Mouse (Mus musculus) embryonic fibroblast, embryonic 13.5 days (primary cell): Measurements from ENCODE around the gene Ctnna2. TPM values are rescaled to one million over a fixed set of nuclear protein-coding genes. Genes with fewer than 3 reads are reported as not detected.

Experiments used
- H3K27ac ChIP-seq: 2 replicates; pipeline ENCODE4 v1.5.1; 2012; ENCODE audit warnings: low read length, control low read depth, inconsistent platforms; ENCODE audit not compliant: insufficient read depth
- H3K4me1 ChIP-seq: 2 replicates; pipeline ENCODE4 v1.6.1; 2011; ENCODE audit warnings: low read length; ENCODE audit not compliant: control insufficient read depth, insufficient read depth
- H3K4me3 ChIP-seq: 2 replicates; pipeline ENCODE4 v1.5.1; 2011; ENCODE audit warnings: mild to moderate bottlenecking, control low read depth, low read length; ENCODE audit not compliant: insufficient read depth
- CTCF ChIP-seq: IDR thresholded peaks from 2 replicates; pipeline ENCODE4 v1.5.1; 2011; ENCODE audit warnings: mild to moderate bottlenecking, control low read depth, low read length, moderate library complexity, borderline replicate concordance; ENCODE audit not compliant: insufficient read depth
- POLR2A ChIP-seq: IDR thresholded peaks from 2 replicates; pipeline ENCODE4 v1.6.1; 2011; ENCODE audit warnings: low read depth, mild to moderate bottlenecking, control low read depth, low read length, moderate library complexity
- polyA plus RNA-seq: library from polyadenylated mRNA; stranded (reverse); fragments of >200 nt; gene quantifications from 2 replicates; pipeline ENCODE4 v1.2.4, GENCODE M21; 2011; ENCODE audit warnings: low read depth; ENCODE audit not compliant: missing spikeins, insufficient read length

Gene Ctnna2
- polyA plus RNA-seq, 1 experiment: 7.5 TPM

- Histone ChIP-seq H3K4me3 (no peak overlapping the region), H3K4me1 (no peaks in the 10 kb centered on the region), H3K27ac (no peak overlapping the region)
- TF ChIP-seq POLR2A (no peak), CTCF (no peak)
These were observed 1071.4 kb downstream of the Ctnna2 start for GRCm38 (mm10) chr6:76908086-76908485.

DNA sequence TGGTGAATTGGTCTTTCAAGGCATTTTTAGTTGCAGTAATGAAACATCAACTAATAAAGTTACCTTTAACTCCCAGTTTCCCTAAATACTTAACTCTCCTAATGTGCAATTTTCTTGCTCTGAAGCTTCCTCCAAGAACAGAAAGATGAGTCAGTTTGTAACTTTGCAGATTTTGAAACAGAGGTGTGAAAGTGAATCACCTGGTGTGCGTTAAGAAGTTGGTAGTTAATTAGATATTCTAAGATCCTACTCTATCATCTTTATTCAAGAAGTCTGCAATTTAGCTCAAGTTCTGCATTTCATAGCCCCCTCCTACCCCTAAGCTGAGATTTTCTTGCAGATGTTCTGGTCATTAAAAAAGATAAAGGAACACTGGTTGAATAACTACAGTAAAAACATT lies 1082.3 kb downstream of the Ctnna2 start:
- no peak for TF ChIP-seq CTCF
- TF ChIP-seq POLR2A: no peak
- Histone ChIP-seq H3K4me1 (no peaks in the 10 kb centered on the region), H3K4me3 (no peak overlapping the region)

More for the DNA sequence above, 1082.3 kb downstream of the Ctnna2 start:
- H3K27ac ChIP-seq: no peak overlapping the region
